Mouse (Mus musculus) hindbrain, embryonic 10.5 days (tissue): ENCODE measurements around the gene Atp6v1b1. TPM values are rescaled to one million over a fixed set of nuclear protein-coding genes. Genes with fewer than 3 reads are reported as not detected.
A peak's percentile ranks its signal among the peaks of the same experiment; 100 is the strongest.

Experiments
- DNase-seq: peaks from one replicate; pipeline ENCODE4 v3.0.0-alpha.2; 2017; ENCODE audit warnings: low spot score
- H3K27ac ChIP-seq: fragments of 300-500 bp; sonication (generic); 2 replicates; pipeline ENCODE4 v1.5.1; 2016; ENCODE audit warnings: mild to moderate bottlenecking, moderate library complexity
- H3K27me3 ChIP-seq: fragments of 300-500 bp; sonication (generic); 2 replicates; pipeline ENCODE4 v1.6.1; 2016; ENCODE audit warnings: mild to moderate bottlenecking; ENCODE audit not compliant: poor library complexity, insufficient read depth, severe bottlenecking
- H3K36me3 ChIP-seq: fragments of 300-500 bp; sonication (generic); 2 replicates; pipeline ENCODE4 v1.6.1; 2016; ENCODE audit warnings: mild to moderate bottlenecking, moderate library complexity
- H3K4me1 ChIP-seq: fragments of 300-500 bp; sonication (generic); replicated peaks from 2 replicates; pipeline ENCODE4 v1.6.1; 2016; ENCODE audit warnings: mild to moderate bottlenecking
- H3K4me3 ChIP-seq: fragments of 300-500 bp; sonication (generic); 2 replicates; pipeline ENCODE4 v1.5.1; 2016; ENCODE audit warnings: mild to moderate bottlenecking, moderate library complexity
- H3K9me3 ChIP-seq: fragments of 300-500 bp; sonication (generic); 2 replicates; pipeline ENCODE4 v1.6.1; 2016; ENCODE audit warnings: mild to moderate bottlenecking, moderate library complexity
- WGBS: fragments of 180-500 bp; shearing (Covaris S2); methylation state at CpG from one replicate; pipeline ENCODE4 v1.1.7; 2016; 5-methylcytosine and 5-hydroxymethylcytosine counted together
- polyA plus RNA-seq: library from polyadenylated mRNA; unstranded; fragments of >200 nt; fragmentation: Nextera tagmentation; extraction: Ambion mirVana; gene quantifications from 2 replicates; pipeline ENCODE4 v1.2.1, GENCODE M21; 2016

Atp6v1b1 gene
- not detected in 2 replicates for polyA plus RNA-seq

- Histone ChIP-seq H3K9me3 (no peaks in the 10 kb centered on the region), H3K4me1 (peaks cover 40% of the 10 kb centered on the region), H3K27ac (no peak within 1 kb of the TSS), H3K36me3 (no peaks in the 10 kb centered on the region), H3K27me3 (peaks cover 67% of the 10 kb centered on the region), H3K4me3 (no peak within 1 kb of the TSS)
- no peak for DNase-seq
- 54% methylated on average over 5 of the region's 5 CpGs for WGBS
Observed at GRCm38 (mm10) chr6:83742761-83743160, at the start of gene Atp6v1b1. Gene Atp6v1b1, plus strand, starts transcription at chr6:83742990.

- peak; percentile 71 for DNase-seq
- H3K27ac ChIP-seq = no peak overlapping the region
- under 1% methylated on average over 9 of the region's 9 CpGs for WGBS
Observed at GRCm38 (mm10) chr6:83693835-83694234, 49.0 kb upstream of the Atp6v1b1 start.

GRCm38 (mm10) chr6:83695731-83696130, 47.1 kb upstream of the Atp6v1b1 start:
- 6% methylated on average over 3 of the region's 3 CpGs for WGBS
- Histone ChIP-seq H3K4me1 (no peaks in the 10 kb centered on the region), H3K27ac (no peak overlapping the region), H3K27me3 (peaks cover 100% of the 10 kb centered on the region), H3K4me3 (no peak overlapping the region), H3K36me3 (no peaks in the 10 kb centered on the region), H3K9me3 (no peaks in the 10 kb centered on the region)
- no peak for DNase-seq

More at GRCm38 (mm10) chr6:83693835-83694234, 49.0 kb upstream of the Atp6v1b1 start:
- no peak overlapping the region for H3K4me3 ChIP-seq
- H3K4me1 ChIP-seq = no peaks in the 10 kb centered on the region
- peaks cover 100% of the 10 kb centered on the region for H3K27me3 ChIP-seq
- no peaks in the 10 kb centered on the region for H3K9me3 ChIP-seq
- H3K36me3 ChIP-seq = no peaks in the 10 kb centered on the region

- peaks cover 100% of the 10 kb centered on the region for H3K27me3 ChIP-seq
- no peak overlapping the region for H3K27ac ChIP-seq
- no peak overlapping the region for H3K4me3 ChIP-seq
- H3K4me1 ChIP-seq = no peaks in the 10 kb centered on the region
- H3K36me3 ChIP-seq = no peaks in the 10 kb centered on the region
- no peaks in the 10 kb centered on the region for H3K9me3 ChIP-seq
- WGBS = 2% methylated on average over 7 of the region's 7 CpGs
- DNase-seq = no peak
Observed at GRCm38 (mm10) chr6:83696684-83697083, 46.1 kb upstream of the Atp6v1b1 start.

GRCm38 (mm10) chr6:83697932-83698331, 44.9 kb upstream of the Atp6v1b1 start:
- H3K9me3 ChIP-seq = no peaks in the 10 kb centered on the region
- DNase-seq = no peak
- no peak overlapping the region for H3K27ac ChIP-seq
- H3K27me3 ChIP-seq = peaks cover 100% of the 10 kb centered on the region
- 4% methylated on average over 8 of the region's 8 CpGs for WGBS
- no peaks in the 10 kb centered on the region for H3K36me3 ChIP-seq
- no peak overlapping the region for H3K4me3 ChIP-seq
- peaks cover 7% of the 10 kb centered on the region; the same call in 1 of the 2 replicates for H3K4me1 ChIP-seq

GRCm38 (mm10) chr6:83699971-83700370, 42.8 kb upstream of the Atp6v1b1 start:
- H3K9me3 ChIP-seq = no peaks in the 10 kb centered on the region
- under 1% methylated on average over 5 of the region's 5 CpGs for WGBS
- no peak overlapping the region for H3K27ac ChIP-seq
- H3K4me1 ChIP-seq = peaks cover 7% of the 10 kb centered on the region; the same call in 1 of the 2 replicates
- H3K4me3 ChIP-seq = no peak overlapping the region
- H3K27me3 ChIP-seq = peaks cover 100% of the 10 kb centered on the region
- no peak for DNase-seq
- H3K36me3 ChIP-seq = no peaks in the 10 kb centered on the region

- H3K4me3 ChIP-seq = no peak overlapping the region
- H3K27ac ChIP-seq = no peak overlapping the region
- peaks cover 7% of the 10 kb centered on the region; the same call in 1 of the 2 replicates for H3K4me1 ChIP-seq
- no peaks in the 10 kb centered on the region for H3K9me3 ChIP-seq
- peak; percentile 48 for DNase-seq
- H3K27me3 ChIP-seq = peaks cover 100% of the 10 kb centered on the region
- no peaks in the 10 kb centered on the region for H3K36me3 ChIP-seq
- WGBS = 1% methylated on average over 11 of the region's 11 CpGs
Observed at GRCm38 (mm10) chr6:83701001-83701400, 41.8 kb upstream of the Atp6v1b1 start.

- under 1% methylated on average over 53 of the region's 53 CpGs for WGBS
- peak; percentile 68 for DNase-seq
Observed at GRCm38 (mm10) chr6:83702146-83702999, 40.4 kb upstream of the Atp6v1b1 start.

GRCm38 (mm10) chr6:83703000-83703721, 39.6 kb upstream of the Atp6v1b1 start:
- H3K4me1 ChIP-seq = peaks cover 7% of the 10 kb centered on the region; the same call in 1 of the 2 replicates
- whole genome bisulfite sequencing = under 1% methylated on average over 27 of the region's 27 CpGs
- no peaks in the 10 kb centered on the region for H3K9me3 ChIP-seq
- no peak overlapping the region for H3K27ac ChIP-seq
- DNase-seq = peak; percentile 35
- peaks cover 100% of the 10 kb centered on the region for H3K27me3 ChIP-seq
- H3K36me3 ChIP-seq = no peaks in the 10 kb centered on the region
- H3K4me3 ChIP-seq = no peak overlapping the region

More at GRCm38 (mm10) chr6:83702146-83702999, 40.4 kb upstream of the Atp6v1b1 start:
- H3K4me3 ChIP-seq = no peak overlapping the region
- H3K9me3 ChIP-seq = no peaks in the 10 kb centered on the region
- H3K36me3 ChIP-seq = no peaks in the 10 kb centered on the region
- H3K4me1 ChIP-seq = peaks cover 7% of the 10 kb centered on the region; the same call in 1 of the 2 replicates
- no peak overlapping the region for H3K27ac ChIP-seq
- peaks cover 100% of the 10 kb centered on the region for H3K27me3 ChIP-seq

GRCm38 (mm10) chr6:83703722-83704078, 39.1 kb upstream of the Atp6v1b1 start:
- under 1% methylated on average over 10 of the region's 10 CpGs for WGBS
- DNase-seq = peak; percentile 52

GRCm38 (mm10) chr6:83704294-83704693, 38.5 kb upstream of the Atp6v1b1 start:
- H3K27ac ChIP-seq = no peak overlapping the region
- no peaks in the 10 kb centered on the region for H3K36me3 ChIP-seq
- H3K4me1 ChIP-seq = peaks cover 7% of the 10 kb centered on the region; the same call in 1 of the 2 replicates
- DNase-seq = peak; percentile 48
- H3K9me3 ChIP-seq = no peaks in the 10 kb centered on the region
- WGBS = 14% methylated on average over 1 of the region's 1 CpGs
- peaks cover 100% of the 10 kb centered on the region for H3K27me3 ChIP-seq
- H3K4me3 ChIP-seq = no peak overlapping the region

More at GRCm38 (mm10) chr6:83703722-83704078, 39.1 kb upstream of the Atp6v1b1 start:
- peaks cover 7% of the 10 kb centered on the region; the same call in 1 of the 2 replicates for H3K4me1 ChIP-seq
- H3K27ac ChIP-seq = no peak overlapping the region
- no peak overlapping the region for H3K4me3 ChIP-seq
- H3K36me3 ChIP-seq = no peaks in the 10 kb centered on the region
- H3K9me3 ChIP-seq = no peaks in the 10 kb centered on the region
- peaks cover 100% of the 10 kb centered on the region for H3K27me3 ChIP-seq

GRCm38 (mm10) chr6:83704701-83705100, 38.1 kb upstream of the Atp6v1b1 start:
- peaks cover 7% of the 10 kb centered on the region; the same call in 1 of the 2 replicates for H3K4me1 ChIP-seq
- H3K36me3 ChIP-seq = no peaks in the 10 kb centered on the region
- no peak for DNase-seq
- H3K27ac ChIP-seq = no peak overlapping the region
- no peaks in the 10 kb centered on the region for H3K9me3 ChIP-seq
- peaks cover 100% of the 10 kb centered on the region for H3K27me3 ChIP-seq
- 21% methylated on average over 5 of the region's 5 CpGs for WGBS
- H3K4me3 ChIP-seq = no peak overlapping the region
